Mouse (Mus musculus) liver, adult 2 months (tissue): Measurements from ENCODE around the gene Cx3cr1.

Experiments
- CTCF ChIP-seq: fragments of 200-500 bp; IDR thresholded peaks from 2 replicates; pipeline ENCODE4 v1.5.1; 2011; ENCODE audit warnings: low read depth, low read length, control low read depth
- POLR2A ChIP-seq: fragments of 200-500 bp; IDR thresholded peaks from 2 replicates; pipeline ENCODE4 v1.6.1; 2011; ENCODE audit warnings: low read length, control low read depth; ENCODE audit not compliant: insufficient read depth; ENCODE audit errors: extremely low read depth

- no peak for TF ChIP-seq POLR2A
- no peak for TF ChIP-seq CTCF
These were observed 175.8 kb downstream of the Cx3cr1 start for GRCm38 (mm10) chr9:119893881-119894280.
